In genomic region chr16:13922499-13922898, GRCm38 (mm10) we compare ENCODE assay signal across 4 mouse cellular contexts. TPM values are rescaled to one million over a fixed set of nuclear protein-coding genes. Genes with fewer than 3 reads are reported as not detected.
A peak's percentile ranks its signal among the peaks of the same experiment; 100 is the strongest.
DNase-seq lines count a peak whose midpoint lies in the region; TF ChIP-seq lines count a peak whose summit lies in the region.
"Not testable (repeated sequence)": the region's sequence is repeated elsewhere in the genome, so short reads cannot be mapped to it uniquely, and the experiment has no call there.

No protein-coding gene starts in this region.

- peak overlapping the region; percentile 87 for H3K27ac ChIP-seq in kidney, adult 2 months (ENCODE audit: insufficient read depth, low read depth, low read length)

- TF ChIP-seq POLR2A in kidney, adult 2 months (IDR thresholded peaks at IDR 0.05; ENCODE audit: low read depth, low read length), result not testable (repeated sequence)

- peaks cover 11% of the 10 kb centered on the region for H3K4me1 ChIP-seq in kidney, adult 2 months (ENCODE audit: control insufficient read depth, insufficient read depth, low read length)

- not testable (repeated sequence) for TF ChIP-seq CTCF in kidney, adult 2 months (conservative IDR thresholded peaks at IDR 0.05; ENCODE audit: insufficient read depth, insufficient read length, low read depth, low read length)

- WGBS in kidney, adult 2 months, result 72% methylated on average over 3 of the region's 3 CpGs

- H3K36me3 ChIP-seq in kidney, adult 2 months (ENCODE audit: control insufficient read depth, insufficient read depth, low read length), result not testable (repeated sequence)

- DNase-seq in heart, adult 11 months, result peak; percentile 5
- DNase-seq in kidney, adult 11 months, result peak; percentile 35
- DNase-seq in kidney, adult 2 months, result peak; percentile 45
- DNase-seq in kidney, adult 9 months, result peak; percentile 70

- not testable (repeated sequence) for H3K4me3 ChIP-seq in kidney, adult 2 months (ENCODE audit: insufficient read depth, low read depth, low read length)

- H3K27me3 ChIP-seq in kidney, adult 2 months (replicated peaks; ENCODE audit: control insufficient read depth, insufficient read depth, low read length), result not testable (repeated sequence)

RNA-seq across cellular contexts. Expression of gene Mpv17l, which starts 19.5 kb away (rescaled TPM):
- polyA plus RNA-seq in kidney, adult 2 months (2012; rRNA removed), result 363 and 893 TPM in 2 replicates

RNA-seq across cellular contexts. Expression of gene Pdxdc1, which starts 19.6 kb away (rescaled TPM):
- 77.3 and 85.4 TPM in 2 replicates for polyA plus RNA-seq in kidney, adult 2 months (2012; rRNA removed)

Comparison
In these comparisons a context has a peak if more than half of its experiments do, and no peak if none do; other contexts are left out.
1. DNase-seq: peak in every context shown above with its lines; median percentile 70 in kidney, adult 9 months; 45 in kidney, adult 2 months; 35 in kidney, adult 11 months; 5 in heart, adult 11 months.